Mouse (Mus musculus): Measurements from ENCODE around the gene Eps8.
A peak's percentile ranks its signal among the peaks of the same experiment; 100 is the strongest.

Gene Eps8

DNA sequence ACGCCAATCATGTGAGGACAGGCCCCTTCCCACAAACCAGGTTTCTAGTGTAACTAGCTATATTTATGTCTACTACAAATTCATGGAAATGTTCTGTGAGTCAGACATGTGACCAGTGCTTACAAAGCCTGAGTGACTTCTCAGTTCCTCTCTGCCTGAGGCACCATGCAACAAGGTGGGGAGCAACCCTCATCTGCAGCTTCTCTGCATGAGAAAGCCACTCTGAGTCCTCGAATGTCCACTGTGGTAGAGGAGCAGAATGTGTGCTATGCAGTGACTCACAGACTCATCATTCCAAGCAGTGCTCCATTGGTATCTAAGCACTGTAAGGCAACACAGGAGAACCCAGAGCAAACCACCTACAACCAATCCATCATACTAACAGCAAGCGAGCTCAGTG is 88.8 kb downstream of the Eps8 start:
- DNase-seq (ENCODE audit: low spot score), result peak; percentile 33

DNA sequence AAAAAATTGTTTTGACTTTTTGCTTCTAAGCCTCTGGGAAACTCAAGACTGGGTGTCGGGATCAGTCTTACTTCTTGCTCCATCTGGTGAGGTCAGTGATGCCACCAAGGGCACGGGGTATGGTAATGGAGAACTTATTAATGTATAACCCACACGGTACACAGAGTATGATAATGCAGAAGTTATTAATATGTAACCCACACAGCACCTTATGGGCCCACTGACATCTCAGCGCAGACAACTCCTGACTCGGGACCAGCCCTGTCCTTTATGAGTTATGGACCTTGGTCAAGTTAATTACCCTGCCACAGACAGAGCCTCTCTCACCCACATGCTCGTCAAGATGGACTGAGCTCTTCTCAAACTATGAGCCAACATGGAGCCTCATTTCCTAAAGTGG is 89.2 kb downstream of the Eps8 start:
- DNase-seq (ENCODE audit: low spot score), result no peak

DNA sequence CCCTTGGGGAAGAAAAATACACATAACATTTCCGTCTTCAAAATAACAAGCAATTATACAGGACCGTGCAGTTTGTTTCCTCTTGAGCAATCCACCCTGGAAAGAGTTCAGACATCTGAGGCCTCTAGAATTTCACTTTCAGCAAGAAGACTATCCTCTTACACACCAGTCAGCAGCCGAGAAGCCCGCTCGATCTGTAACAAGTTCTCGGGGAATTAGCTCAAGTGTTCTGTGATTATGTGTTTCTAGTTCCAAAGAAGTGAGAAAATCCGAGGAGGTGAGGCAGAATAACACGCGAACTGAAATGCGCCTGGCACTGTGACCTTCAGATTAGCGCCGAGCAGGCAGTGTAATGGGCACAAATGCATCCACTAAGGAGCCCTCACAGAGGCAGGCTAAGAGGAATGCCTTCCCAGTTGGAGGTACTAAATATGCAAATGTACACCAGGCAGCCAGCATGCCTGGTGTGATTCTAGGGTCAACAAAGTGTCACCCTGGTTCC is 94.3 kb downstream of the Eps8 start:
- peak; percentile 78 for DNase-seq (ENCODE audit: low spot score)

DNA sequence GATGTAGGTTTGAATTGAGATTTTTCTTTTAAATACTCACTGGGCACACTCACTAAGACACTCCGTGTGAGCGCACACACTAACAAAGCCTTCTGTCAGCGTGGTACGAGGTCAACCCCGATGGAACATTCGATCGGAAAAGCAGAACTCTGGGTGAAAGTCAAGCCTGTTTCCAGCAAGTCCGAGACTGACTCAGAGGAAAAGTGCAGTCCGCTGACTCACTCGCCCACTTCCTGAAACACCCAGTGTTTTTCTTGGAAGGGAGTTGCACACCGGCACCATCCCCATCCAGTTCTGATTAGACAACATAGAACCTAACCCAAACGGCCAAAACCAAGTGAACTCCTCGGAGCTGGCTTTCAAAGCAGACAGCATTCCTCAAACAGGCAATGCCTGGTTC is 95.8 kb downstream of the Eps8 start:
- DNase-seq (ENCODE audit: low spot score), result peak; percentile 80

DNA sequence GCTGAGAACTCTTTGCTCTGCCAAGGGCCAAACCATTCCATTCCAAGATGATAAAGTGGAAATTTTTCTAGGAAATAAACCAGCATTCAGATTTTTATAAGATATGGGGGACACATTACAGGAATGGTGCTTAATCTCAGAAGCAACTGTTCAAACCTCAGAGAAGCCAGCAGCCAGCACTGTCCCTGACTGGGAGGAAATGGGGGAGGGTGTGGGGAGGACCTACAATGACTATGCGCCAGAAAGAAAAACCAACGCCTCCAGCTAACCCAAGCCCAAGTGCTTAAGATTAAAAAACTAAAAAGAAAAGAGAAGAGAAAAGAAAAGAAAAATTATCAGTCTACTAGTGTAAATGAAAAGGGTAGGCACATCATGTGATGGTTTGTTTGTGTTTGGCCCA is 97.0 kb downstream of the Eps8 start:
- DNase-seq (ENCODE audit: low spot score), result peak; percentile 28

DNA sequence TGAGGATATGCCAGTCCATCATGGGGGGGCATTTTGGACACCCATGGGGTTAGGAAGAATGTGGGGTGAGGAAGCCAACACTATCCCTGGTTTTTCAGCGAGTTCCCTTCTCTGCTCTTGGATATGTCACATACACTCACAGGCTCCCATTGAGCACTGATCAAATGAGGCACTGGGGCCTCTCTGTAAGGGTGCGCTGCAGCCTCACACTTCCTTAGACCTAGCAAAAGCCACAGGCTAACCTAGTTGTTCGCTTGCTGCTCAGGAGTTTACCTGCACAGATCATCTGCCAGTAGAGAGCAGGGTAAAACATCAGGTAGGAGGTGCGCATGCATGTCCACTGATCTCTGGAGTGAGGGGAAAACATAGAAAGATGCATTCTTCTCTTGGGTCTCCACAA is 97.5 kb downstream of the Eps8 start:
- DNase-seq (ENCODE audit: low spot score), result no peak

DNA sequence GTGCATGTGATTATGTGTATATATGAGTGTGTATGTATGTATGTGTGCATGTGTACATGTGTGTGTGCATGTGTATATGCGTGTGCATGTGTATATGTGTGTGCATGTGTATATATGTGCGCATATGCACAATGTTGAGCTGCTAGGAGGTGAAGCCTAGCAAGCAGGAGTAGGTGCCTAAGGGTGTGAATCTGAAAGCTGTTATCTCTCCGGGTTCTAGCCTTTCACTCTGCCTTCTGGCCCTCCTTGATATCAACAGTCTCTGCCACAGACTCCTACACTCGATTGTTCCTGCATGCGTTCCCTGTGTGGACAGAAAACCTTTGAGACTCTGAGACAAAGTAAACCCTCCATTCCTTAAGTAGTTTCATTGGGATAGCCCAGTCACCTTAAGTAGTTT is 98.0 kb downstream of the Eps8 start:
- DNase-seq (ENCODE audit: low spot score), result no peak

DNA sequence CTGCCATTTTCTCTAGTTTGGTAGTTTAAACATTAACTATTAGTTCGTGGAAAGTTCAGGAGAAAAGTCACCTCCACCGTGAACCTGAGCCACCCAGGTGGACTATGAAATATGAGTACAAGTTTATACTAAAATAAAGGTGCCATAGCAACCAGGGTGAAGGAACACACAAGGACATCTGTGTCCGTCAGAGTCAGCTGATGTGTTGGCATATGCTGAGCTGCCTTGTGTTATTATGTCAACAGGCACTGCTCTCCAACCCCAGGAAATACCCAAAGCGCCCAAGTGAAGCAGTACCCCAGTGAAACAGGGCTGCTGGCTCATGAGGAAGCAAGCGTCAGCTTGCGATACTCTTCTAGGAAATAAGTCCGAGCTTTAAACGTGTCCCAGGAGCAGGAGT is 104.5 kb downstream of the Eps8 start:
- peak; percentile 52 for DNase-seq (ENCODE audit: low spot score)

DNA sequence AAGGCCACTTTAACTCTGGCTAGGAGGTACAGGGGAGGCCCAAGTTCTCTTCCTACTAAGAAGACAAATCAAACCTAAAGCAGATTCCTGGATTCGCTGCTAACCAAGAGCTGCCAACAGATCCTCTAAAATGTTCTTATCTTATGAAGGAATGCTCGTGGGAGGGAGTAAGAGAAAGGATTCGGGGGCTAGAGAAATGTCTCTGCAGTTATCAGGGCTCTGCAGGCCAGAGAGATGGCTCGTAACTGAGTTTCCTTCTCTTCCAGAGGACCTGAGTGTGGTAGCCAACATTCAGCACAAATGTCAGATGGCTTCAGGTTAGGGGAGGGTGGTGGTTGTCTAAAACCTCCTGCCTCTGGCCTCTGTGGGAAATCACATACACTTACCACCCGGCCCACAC is 106.1 kb downstream of the Eps8 start:
- no peak for DNase-seq (ENCODE audit: low spot score)

DNA sequence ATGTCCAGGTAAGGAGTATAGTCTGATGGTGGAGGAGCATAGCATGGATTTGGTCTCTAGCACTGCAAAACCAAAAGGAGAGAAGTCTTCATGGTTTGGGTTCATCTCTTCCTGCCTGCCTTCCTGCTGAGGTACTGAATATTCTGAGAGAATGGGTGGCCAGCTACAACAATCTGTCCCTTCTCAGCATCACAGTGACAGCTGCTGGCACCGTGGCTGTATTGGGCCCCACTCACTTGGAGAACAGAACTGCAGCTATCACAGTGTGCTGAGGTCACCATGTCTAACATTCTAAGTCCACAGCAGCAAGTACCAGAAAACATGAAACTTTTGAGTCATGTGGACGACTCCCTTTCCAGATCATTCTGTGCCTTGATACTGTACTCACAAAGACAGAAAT is 107.1 kb downstream of the Eps8 start:
- no peak for DNase-seq (ENCODE audit: low spot score)

DNA sequence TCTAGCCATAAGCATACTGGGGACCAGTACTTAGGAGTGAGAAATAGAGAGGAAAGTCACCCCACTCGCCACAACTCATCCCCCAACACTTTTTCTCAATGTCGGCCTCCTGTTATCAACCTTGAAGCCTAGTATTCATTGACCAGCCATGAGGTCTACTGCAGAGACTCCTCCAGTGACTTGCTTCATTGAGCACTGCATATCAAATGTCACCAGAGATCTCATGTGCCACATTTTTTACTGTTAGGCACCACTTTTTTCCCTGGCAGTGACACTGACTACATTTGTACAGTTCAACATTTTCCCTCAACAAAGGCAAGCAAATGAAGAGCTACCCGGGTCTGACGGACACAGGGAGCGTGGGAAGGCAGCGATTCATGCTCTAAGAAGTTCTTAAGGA is 108.6 kb downstream of the Eps8 start:
- no peak for DNase-seq (ENCODE audit: low spot score)

DNA sequence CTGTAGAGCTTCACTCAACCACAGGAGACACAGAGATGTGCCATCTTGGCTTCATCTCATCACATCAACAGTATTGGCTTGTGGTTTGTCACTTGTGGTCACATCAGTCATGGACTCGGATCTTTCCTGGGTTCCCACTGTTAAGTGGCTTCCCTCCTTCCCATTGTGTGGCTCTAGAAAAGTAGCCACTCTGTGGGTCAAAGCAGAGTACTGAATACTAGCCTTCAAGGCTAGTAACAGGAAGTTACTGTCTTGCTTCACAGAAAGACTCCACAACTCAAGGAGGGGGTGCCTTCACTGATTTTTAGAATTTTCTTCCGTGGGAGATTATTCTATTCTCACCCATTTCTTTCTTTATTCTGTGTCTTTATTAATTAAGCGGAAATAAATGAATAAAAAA is 109.3 kb downstream of the Eps8 start:
- no peak for DNase-seq (ENCODE audit: low spot score)

DNA sequence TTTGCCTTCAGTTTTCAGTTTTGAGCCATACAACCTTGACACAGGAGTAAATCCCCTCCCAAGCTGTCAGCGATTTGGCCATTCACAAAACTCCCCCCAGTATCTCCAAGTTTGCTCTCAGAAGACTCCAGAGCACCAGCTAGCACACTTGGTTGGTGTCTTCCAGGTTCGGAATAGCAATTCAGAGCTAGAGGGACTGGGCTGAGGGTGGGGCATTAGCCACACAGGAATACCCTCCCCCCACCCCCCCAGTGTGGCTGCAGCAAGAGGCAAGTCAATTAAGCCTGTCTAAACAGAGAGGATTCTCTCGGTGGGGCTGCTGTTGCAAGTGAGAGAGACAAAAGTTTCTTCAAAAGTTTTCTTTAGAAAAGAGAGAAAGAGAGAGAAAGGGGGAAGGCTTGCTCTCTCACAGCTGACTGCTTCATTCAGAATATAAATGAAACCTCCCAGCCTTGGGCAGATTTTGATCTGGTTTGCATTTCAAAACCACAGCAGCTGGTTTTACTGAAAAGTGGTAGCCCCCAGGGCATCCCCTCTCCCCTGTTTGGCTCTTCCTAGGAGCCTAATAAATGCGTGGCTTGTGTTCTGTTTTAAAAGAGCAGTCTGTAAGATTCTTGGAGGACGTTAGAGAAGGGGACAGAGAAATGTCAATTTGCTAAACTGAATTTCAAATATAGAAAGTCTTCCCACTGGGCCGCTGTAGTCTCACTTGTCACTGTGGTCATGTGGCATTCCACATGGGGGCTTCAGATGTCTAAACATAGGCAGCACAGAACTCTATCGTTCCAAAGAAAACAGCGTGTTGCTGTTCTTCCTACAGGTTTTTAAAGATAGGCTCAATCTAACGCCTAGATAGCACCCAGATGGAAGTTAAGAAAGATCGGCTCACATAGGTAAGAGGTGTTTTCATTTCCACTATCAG is 112.2 kb downstream of the Eps8 start:
- DNase-seq (ENCODE audit: low spot score), result no peak

DNA sequence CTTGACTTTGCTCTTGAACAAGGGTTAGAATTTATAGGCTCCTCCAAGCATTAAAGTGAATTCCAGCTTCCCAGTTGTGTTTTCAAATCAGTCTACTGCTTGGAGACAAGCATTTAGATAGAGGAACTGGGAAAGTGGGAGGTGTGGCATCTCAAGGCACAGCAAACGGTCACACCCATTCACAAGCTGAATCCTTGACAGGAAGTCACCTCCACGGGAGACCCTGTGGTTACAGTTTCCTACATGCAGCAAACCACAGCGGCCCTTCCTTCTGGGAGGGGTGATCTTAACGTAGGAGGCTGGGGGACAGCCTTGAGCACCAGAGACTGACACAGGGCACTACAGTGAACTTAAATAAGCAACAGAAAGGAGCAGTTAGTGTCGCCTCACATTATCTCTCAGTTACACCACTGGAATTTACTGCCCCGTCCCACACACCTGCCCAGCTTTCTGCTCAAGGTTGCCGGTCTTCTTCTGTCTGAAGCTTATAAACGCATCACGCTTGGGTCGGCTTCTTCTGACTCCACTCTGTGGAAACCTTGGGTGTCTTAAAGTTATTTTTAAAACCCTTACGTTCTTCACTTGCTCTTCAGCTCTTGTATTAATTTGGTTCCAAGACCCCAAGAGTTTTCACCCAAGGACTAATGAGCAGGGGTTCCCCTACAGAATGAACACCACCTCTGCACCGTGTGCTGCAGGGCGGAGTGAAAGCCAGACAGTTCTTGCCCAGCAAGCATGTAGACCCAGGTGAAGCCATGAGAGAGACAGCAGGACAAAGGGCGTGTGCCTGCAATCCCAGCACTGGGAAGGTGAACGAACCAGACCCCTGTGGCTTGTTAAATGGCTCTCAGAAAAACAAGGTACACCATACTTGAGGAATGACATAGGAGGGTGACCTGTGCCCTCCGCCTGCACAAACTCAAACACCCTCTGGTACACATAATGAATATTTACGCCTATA is 113.2 kb downstream of the Eps8 start:
- DNase-seq (ENCODE audit: low spot score), result peak; percentile 34

DNA sequence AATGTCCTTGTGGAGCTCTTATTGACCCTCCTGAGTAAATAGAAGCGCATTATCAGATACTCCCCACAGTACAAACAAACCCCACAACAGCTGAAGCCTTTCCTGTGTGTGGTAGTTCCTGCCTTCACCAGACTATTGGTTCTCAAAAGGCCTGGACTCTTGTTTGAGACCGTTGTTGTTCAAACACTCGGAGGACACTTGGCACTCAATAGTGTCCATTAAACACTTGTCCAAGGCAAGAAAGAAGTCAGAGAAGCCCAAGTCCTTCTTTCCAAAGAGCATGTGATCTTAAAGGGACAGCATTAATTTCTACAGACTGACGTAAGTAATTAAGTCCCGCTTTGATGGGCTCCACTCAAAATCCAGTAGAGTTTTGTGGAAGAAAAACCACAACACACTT is 113.9 kb downstream of the Eps8 start:
- DNase-seq (ENCODE audit: low spot score), result peak; percentile 79

DNA sequence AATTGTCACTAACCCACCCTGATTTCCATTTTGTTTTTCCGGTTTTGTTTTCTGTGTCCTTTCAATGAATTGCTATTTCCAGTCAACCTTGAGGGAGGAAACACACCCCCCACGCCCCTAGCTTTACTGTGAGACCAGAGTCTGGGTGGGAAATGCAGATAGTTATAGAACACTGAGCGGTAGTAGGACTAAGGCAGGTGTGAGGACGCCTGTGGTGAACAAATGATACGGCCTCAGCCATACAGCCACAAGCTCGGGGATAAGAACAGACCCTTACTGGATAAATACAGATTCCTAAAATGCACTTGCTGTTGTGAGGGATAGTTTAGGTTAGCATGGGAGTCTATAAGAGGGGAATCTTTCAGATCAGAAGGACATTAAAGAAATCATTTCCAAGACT is 114.3 kb downstream of the Eps8 start:
- DNase-seq (ENCODE audit: low spot score), result no peak

DNA sequence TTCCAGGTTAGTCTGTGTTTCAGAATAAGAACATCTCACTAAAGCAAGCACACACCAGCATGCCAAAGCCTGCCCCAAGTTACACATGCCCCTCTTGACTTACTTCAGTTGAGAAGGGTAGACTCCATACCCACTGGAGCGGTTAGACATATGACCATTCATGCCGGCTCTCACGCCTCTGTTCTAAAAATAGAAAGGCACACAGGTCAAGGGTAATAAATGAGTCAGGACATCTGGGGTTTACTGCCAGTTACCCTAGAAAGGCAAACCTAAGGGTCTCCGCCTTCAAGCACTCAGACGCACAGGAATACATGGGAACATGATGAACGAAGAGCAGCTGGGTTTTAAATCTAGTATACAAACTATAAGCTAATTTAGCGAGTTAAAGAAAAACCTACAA is 115.5 kb downstream of the Eps8 start:
- no peak for DNase-seq (ENCODE audit: low spot score)

DNA sequence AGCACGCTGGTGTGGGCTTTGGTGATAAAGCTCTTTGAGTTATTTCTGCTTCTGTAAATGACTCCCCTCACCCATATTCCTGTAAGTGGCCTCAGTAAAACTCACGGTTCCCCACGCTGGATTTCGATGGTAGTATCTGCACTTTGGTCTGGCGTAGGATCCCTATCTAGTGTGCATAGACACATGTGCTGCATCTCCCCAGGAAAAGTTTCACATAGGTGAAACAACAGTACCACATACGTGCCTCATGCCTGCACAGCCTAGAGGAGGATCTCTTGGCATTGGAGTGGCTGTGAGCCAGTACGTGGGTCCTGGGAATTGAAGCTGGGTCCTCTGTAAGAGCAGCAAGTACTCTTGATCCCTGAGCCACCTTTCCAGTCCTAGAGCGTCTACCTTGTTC is 121.9 kb downstream of the Eps8 start:
- no peak for DNase-seq (ENCODE audit: low spot score)

DNA sequence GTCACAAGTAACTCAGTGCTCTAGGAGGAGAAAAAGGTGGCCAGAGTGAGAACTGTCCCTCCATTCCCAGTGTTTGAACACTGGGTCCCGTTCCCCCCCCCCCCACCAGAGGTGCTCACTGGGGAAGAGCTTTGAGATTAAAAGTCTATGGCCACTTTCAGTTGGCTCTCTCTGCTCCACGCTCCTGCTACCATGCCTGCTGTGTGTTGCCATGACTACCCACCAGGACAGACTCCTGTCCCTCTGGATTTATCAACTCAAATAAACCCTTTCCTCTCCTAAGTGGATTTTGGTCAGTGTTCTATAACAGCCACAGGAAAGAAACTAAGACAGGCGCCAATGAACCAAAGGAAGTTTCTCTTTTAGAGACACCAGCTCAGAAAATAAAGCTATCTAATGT is 128.9 kb downstream of the Eps8 start:
- no peak for DNase-seq (ENCODE audit: low spot score)

DNA sequence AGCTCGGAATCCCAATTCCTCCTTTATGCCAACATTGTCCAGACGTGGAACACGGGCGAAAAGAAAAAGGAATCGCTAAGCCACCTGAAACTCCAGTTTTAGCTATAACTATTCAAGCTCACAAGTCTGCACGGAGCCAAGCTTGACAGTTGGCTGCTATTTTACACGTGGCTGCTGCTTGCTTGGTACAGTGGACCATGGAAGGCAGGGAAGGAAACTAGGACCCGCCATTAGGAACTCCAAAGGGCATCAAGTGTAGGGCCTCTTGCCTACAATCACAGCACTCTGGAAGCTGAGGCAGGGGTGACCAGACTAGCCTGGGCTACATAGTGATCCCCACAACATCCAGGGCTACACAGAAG is 134.4 kb downstream of the Eps8 start:
- DNase-seq (ENCODE audit: low spot score), result no peak

DNA sequence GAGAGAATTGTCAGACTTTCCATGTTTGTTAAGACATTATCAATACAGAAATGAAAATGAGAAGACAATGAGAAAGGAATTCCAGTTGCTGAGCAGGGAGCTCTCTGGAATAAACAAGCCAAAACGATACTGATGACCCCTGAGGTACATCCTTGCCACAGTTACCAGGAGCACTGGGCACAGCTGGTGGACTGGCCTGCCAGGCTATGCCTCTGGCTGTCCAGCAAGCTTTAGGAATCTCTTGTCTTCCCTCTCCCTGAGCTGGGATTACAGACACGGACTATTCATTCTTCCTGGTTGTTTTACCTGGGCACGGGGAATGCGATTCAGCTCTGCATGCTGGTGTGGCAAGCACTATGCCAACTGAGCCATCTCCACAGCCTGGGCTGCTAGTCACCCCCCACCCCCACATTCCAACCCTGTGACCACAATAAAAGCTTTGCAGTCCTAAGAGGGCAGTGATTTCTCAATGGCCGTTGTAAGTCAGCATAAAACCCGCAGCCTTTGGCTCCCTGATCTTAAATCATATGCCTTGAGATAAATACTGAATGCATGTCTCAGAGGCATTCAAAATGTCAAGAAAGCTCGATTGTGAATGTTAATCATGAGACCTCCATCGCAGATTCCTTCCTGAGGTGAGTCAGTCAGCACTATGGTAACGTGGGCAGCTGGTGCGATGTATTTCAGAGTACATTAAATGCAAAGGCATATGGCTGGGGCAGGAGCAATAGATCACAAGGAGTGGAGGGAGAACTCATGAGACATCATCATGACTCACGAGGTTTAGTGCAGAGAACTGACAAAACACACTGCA is 134.9 kb downstream of the Eps8 start:
- no peak for DNase-seq (ENCODE audit: low spot score)

DNA sequence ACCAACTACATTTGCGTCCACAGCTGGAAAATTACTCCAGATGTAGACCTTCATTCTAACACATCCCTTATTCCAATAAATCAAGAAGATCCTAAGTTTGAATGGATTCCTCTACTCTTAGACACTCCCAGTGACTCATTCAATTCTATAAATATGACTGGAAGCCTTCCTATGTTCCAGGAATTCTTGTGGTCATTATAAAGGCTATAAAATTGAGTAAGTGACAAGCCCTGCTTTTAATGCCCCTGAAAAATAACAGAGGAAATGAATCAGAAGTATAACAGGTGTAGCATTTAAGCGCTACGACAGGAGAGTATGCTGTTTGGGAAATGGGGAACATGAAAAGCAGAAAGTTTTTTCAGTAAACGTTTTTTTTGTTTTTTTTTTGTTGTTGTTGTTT is 139.8 kb downstream of the Eps8 start:
- no peak for DNase-seq (ENCODE audit: low spot score)

Measured in lung, postnatal 25 days (tissue).